Mouse (Mus musculus): ENCODE results near the gene Msh5. TPM values are rescaled to one million over a fixed set of nuclear protein-coding genes. Genes with fewer than 3 reads are reported as not detected.

Gene Msh5
- polyA plus RNA-seq, 1 experiment from 2014 or later: 2.3 TPM

DNA sequence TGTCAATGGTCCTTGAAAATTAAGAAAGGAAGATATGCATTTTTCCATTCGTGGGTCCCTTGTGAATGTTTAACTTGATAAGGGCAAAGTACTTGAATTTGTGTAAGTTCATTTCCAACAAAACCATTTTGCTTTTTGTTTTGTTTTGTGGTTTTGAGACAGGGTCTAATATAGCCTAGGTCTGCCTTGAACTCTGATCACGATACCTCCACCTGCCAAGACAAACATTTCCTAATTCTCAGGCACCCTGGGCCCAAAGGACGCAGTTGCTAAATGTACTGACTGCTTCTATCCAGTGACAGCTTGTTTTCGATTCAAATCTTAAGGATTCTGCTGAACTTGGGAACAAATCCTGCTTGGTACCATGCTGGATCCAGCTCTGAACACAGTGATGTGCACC is 66.9 kb downstream of the Msh5 start:
- Histone ChIP-seq H3K27me3 (replicated peaks; ENCODE audit: control insufficient read depth, insufficient read depth, low read length) (no peaks in the 10 kb centered on the region), H3K9ac (ENCODE audit: low read length) (no peak overlapping the region), H3K4me3 (ENCODE audit: low read depth, low read length) (no peak overlapping the region), H3K36me3 (ENCODE audit: control insufficient read depth, insufficient read depth, low read length) (no peaks in the 10 kb centered on the region), H3K4me2 (ENCODE audit: low read length) (no peak overlapping the region), H3K27ac (ENCODE audit: low read depth, low read length) (no peak overlapping the region), H3K9me3 (replicated peaks; ENCODE audit: control insufficient read depth, low read length) (no peaks in the 10 kb centered on the region), H3K4me1 (ENCODE audit: control insufficient read depth, insufficient read depth, low read length) (peaks cover 12% of the 10 kb centered on the region)
- 94% methylated on average over 4 of the region's 4 CpGs for WGBS
- DNase-seq (ENCODE audit: low spot score) (no peak), ATAC-seq (no peak)

Other genes starting within 250 kb of the Msh5 start
- gene Cyp21a1, start 242.2 kb downstream of the Msh5 start, polyA plus RNA-seq (2014; fragmentation: Nextera tagmentation; extraction: Ambion mirVana): not detected in 2 replicates
- 31.7 and 33.8 TPM in 2 replicates for gene Stk19, start 209.8 kb downstream of the Msh5 start, polyA plus RNA-seq (2014; fragmentation: Nextera tagmentation; extraction: Ambion mirVana)
- gene Dxo, start 209.7 kb downstream of the Msh5 start, polyA plus RNA-seq (2014; fragmentation: Nextera tagmentation; extraction: Ambion mirVana): 54.9 and 66.4 TPM in 2 replicates
- gene Skiv2l, start 196.5 kb downstream of the Msh5 start, polyA plus RNA-seq (2014; fragmentation: Nextera tagmentation; extraction: Ambion mirVana): 36.6 and 46.9 TPM in 2 replicates
- gene Nelfe, start 196.4 kb downstream of the Msh5 start, polyA plus RNA-seq (2014; fragmentation: Nextera tagmentation; extraction: Ambion mirVana): 82.9 and 92.3 TPM in 2 replicates
- 0.93 and 0.94 TPM in 2 replicates for gene Cfb, start 184.2 kb downstream of the Msh5 start, polyA plus RNA-seq (2014; fragmentation: Nextera tagmentation; extraction: Ambion mirVana)
- gene Zbtb12, start 167.3 kb downstream of the Msh5 start, polyA plus RNA-seq (2014; fragmentation: Nextera tagmentation; extraction: Ambion mirVana): 3.5 and 3.8 TPM in 2 replicates
- gene Gm20547, start 164.7 kb downstream of the Msh5 start, polyA plus RNA-seq (2014; fragmentation: Nextera tagmentation; extraction: Ambion mirVana): 0.28 TPM in 1 of 2 replicates, not detected in the other
- gene C2, start 148.5 kb downstream of the Msh5 start, polyA plus RNA-seq (2014; fragmentation: Nextera tagmentation; extraction: Ambion mirVana): 1.3 and 1.4 TPM in 2 replicates
- gene Ehmt2, start 148.3 kb downstream of the Msh5 start, polyA plus RNA-seq (2014; fragmentation: Nextera tagmentation; extraction: Ambion mirVana): 62.5 and 76.9 TPM in 2 replicates
- gene Slc44a4, start 132.3 kb downstream of the Msh5 start, polyA plus RNA-seq (2014; fragmentation: Nextera tagmentation; extraction: Ambion mirVana): not detected in 2 replicates
- 16.2 and 20.0 TPM in 2 replicates for gene Neu1, start 115.5 kb downstream of the Msh5 start, polyA plus RNA-seq (2014; fragmentation: Nextera tagmentation; extraction: Ambion mirVana)
- gene Hspa1b, start 87.5 kb downstream of the Msh5 start, polyA plus RNA-seq (2014; fragmentation: Nextera tagmentation; extraction: Ambion mirVana): 0.15 TPM in 1 of 2 replicates, not detected in the other
- not detected in 2 replicates for gene Gm20481, start 76.8 kb downstream of the Msh5 start, polyA plus RNA-seq (2014; fragmentation: Nextera tagmentation; extraction: Ambion mirVana)
- gene Hspa1a, start 74.6 kb downstream of the Msh5 start, polyA plus RNA-seq (2014; fragmentation: Nextera tagmentation; extraction: Ambion mirVana): 1.4 and 3.7 TPM in 2 replicates
- gene Hspa1l, start 74.0 kb downstream of the Msh5 start, polyA plus RNA-seq (2014; fragmentation: Nextera tagmentation; extraction: Ambion mirVana): 1.3 and 1.4 TPM in 2 replicates
- gene Lsm2, start 64.9 kb downstream of the Msh5 start, polyA plus RNA-seq (2014; fragmentation: Nextera tagmentation; extraction: Ambion mirVana): 131 and 148 TPM in 2 replicates
- gene Vars, start 45.8 kb downstream of the Msh5 start, polyA plus RNA-seq (2014; fragmentation: Nextera tagmentation; extraction: Ambion mirVana): 42.4 and 53.9 TPM in 2 replicates
- 0.05 and 0.11 TPM in 2 replicates for gene Vwa7, start 30.2 kb downstream of the Msh5 start, polyA plus RNA-seq (2014; fragmentation: Nextera tagmentation; extraction: Ambion mirVana)
- 2.9 and 6.2 TPM in 2 replicates for gene Sapcd1, start 18.7 kb downstream of the Msh5 start, polyA plus RNA-seq (2014; fragmentation: Nextera tagmentation; extraction: Ambion mirVana)
- gene Clic1, start 3.2 kb upstream of the Msh5 start, polyA plus RNA-seq (2014; fragmentation: Nextera tagmentation; extraction: Ambion mirVana): 28.3 and 37.3 TPM in 2 replicates
- gene Ddah2, start 12.3 kb upstream of the Msh5 start, polyA plus RNA-seq (2014; fragmentation: Nextera tagmentation; extraction: Ambion mirVana): 617 and 661 TPM in 2 replicates
- not detected in 2 replicates for gene Ly6g6c, start 18.6 kb upstream of the Msh5 start, polyA plus RNA-seq (2014; fragmentation: Nextera tagmentation; extraction: Ambion mirVana)
- 0.28 and 0.42 TPM in 2 replicates for gene Mpig6b, start 19.4 kb upstream of the Msh5 start, polyA plus RNA-seq (2014; fragmentation: Nextera tagmentation; extraction: Ambion mirVana)
- gene Ly6g6e, start 30.2 kb upstream of the Msh5 start, polyA plus RNA-seq (2014; fragmentation: Nextera tagmentation; extraction: Ambion mirVana): 10.1 and 10.7 TPM in 2 replicates
- 0.76 and 1.1 TPM in 2 replicates for gene Ly6g6d, start 31.3 kb upstream of the Msh5 start, polyA plus RNA-seq (2014; fragmentation: Nextera tagmentation; extraction: Ambion mirVana)
- 0.15 TPM in 1 of 2 replicates, not detected in the other for gene Ly6g6f, start 38.9 kb upstream of the Msh5 start, polyA plus RNA-seq (2014; fragmentation: Nextera tagmentation; extraction: Ambion mirVana)
- 69.9 and 75.7 TPM in 2 replicates for gene Abhd16a, start 42.5 kb upstream of the Msh5 start, polyA plus RNA-seq (2014; fragmentation: Nextera tagmentation; extraction: Ambion mirVana)
- gene Ly6g5c, start 61.5 kb upstream of the Msh5 start, polyA plus RNA-seq (2014; fragmentation: Nextera tagmentation; extraction: Ambion mirVana): not detected in 2 replicates
- gene Ly6g5b, start 68.7 kb upstream of the Msh5 start, polyA plus RNA-seq (2014; fragmentation: Nextera tagmentation; extraction: Ambion mirVana): 0.89 and 1.1 TPM in 2 replicates
- gene Gpank1, start 74.7 kb upstream of the Msh5 start, polyA plus RNA-seq (2014; fragmentation: Nextera tagmentation; extraction: Ambion mirVana): 31.3 and 34.2 TPM in 2 replicates
- 313 and 353 TPM in 2 replicates for gene Csnk2b, start 75.3 kb upstream of the Msh5 start, polyA plus RNA-seq (2014; fragmentation: Nextera tagmentation; extraction: Ambion mirVana)
- gene D17H6S53E, start 79.6 kb upstream of the Msh5 start, polyA plus RNA-seq (2014; fragmentation: Nextera tagmentation; extraction: Ambion mirVana): 5.2 and 5.5 TPM in 2 replicates
- gene Apom, start 85.3 kb upstream of the Msh5 start, polyA plus RNA-seq (2014; fragmentation: Nextera tagmentation; extraction: Ambion mirVana): 0.22 and 0.29 TPM in 2 replicates
- gene Bag6, start 88.4 kb upstream of the Msh5 start, polyA plus RNA-seq (2014; fragmentation: Nextera tagmentation; extraction: Ambion mirVana): 128 and 144 TPM in 2 replicates
- 117 and 141 TPM in 2 replicates for gene Prrc2a, start 118.2 kb upstream of the Msh5 start, polyA plus RNA-seq (2014; fragmentation: Nextera tagmentation; extraction: Ambion mirVana)
- gene Aif1, start 129.3 kb upstream of the Msh5 start, polyA plus RNA-seq (2014; fragmentation: Nextera tagmentation; extraction: Ambion mirVana): 6.9 and 7.3 TPM in 2 replicates
- gene Lst1, start 141.7 kb upstream of the Msh5 start, polyA plus RNA-seq (2014; fragmentation: Nextera tagmentation; extraction: Ambion mirVana): 6.1 and 8.0 TPM in 2 replicates
- 0.39 TPM in 1 of 2 replicates, not detected in the other for gene Ltb, start 147.7 kb upstream of the Msh5 start, polyA plus RNA-seq (2014; fragmentation: Nextera tagmentation; extraction: Ambion mirVana)
- not detected in 2 replicates for gene Tnf, start 155.3 kb upstream of the Msh5 start, polyA plus RNA-seq (2014; fragmentation: Nextera tagmentation; extraction: Ambion mirVana)
- 0.13 and 0.21 TPM in 2 replicates for gene Lta, start 158.6 kb upstream of the Msh5 start, polyA plus RNA-seq (2014; fragmentation: Nextera tagmentation; extraction: Ambion mirVana)
- gene Gm16181, start 174.1 kb upstream of the Msh5 start, polyA plus RNA-seq (2014; fragmentation: Nextera tagmentation; extraction: Ambion mirVana): not detected in 2 replicates
- gene Atp6v1g2, start 186.9 kb upstream of the Msh5 start, polyA plus RNA-seq (2014; fragmentation: Nextera tagmentation; extraction: Ambion mirVana): 44.0 and 61.1 TPM in 2 replicates
- 5.1 and 5.2 TPM in 2 replicates for gene Nfkbil1, start 189.0 kb upstream of the Msh5 start, polyA plus RNA-seq (2014; fragmentation: Nextera tagmentation; extraction: Ambion mirVana)
- 478 and 489 TPM in 2 replicates for gene Ddx39b, start 195.0 kb upstream of the Msh5 start, polyA plus RNA-seq (2014; fragmentation: Nextera tagmentation; extraction: Ambion mirVana)
- gene H2-D1, start 216.0 kb upstream of the Msh5 start, polyA plus RNA-seq (2014; fragmentation: Nextera tagmentation; extraction: Ambion mirVana): 37.5 and 44.2 TPM in 2 replicates